Mouse (Mus musculus): ENCODE data around the gene Tom1l2. TPM values are rescaled to one million over a fixed set of nuclear protein-coding genes. Genes with fewer than 3 reads are reported as not detected.
A peak's percentile ranks its signal among the peaks of the same experiment; 100 is the strongest.

Tom1l2 gene
- polyA plus RNA-seq, 1 experiment from 2014 or later = 36.7 TPM

GRCm38 (mm10) chr11:60288980-60289379, 63.7 kb downstream of the Tom1l2 start:
- 29% methylated on average over 5 of the region's 5 CpGs for WGBS
- Histone ChIP-seq H3K27me3 (no peaks in the 10 kb centered on the region), H3K4me2 (replicated peaks) (no peak overlapping the region), H3K4me3 (replicated peaks) (no peak overlapping the region), H3K4me1 (peaks cover 48% of the 10 kb centered on the region), H3K27ac (replicated peaks) (no peak overlapping the region; the same call in 1 of the 2 replicates), H3K9me3 (replicated peaks) (no peaks in the 10 kb centered on the region), H3K9ac (no peak overlapping the region), H3K36me3 (no peaks in the 10 kb centered on the region)
- ATAC-seq (ENCODE audit: insufficient number of reproducible peaks, low FRiP score, low TSS enrichment, low read depth) = no peak

GRCm38 (mm10) chr11:60286311-60286710, 66.4 kb downstream of the Tom1l2 start:
- Histone ChIP-seq H3K9me3 (replicated peaks) (no peaks in the 10 kb centered on the region), H3K27ac (replicated peaks) (no peak overlapping the region), H3K4me2 (replicated peaks) (no peak overlapping the region), H3K27me3 (no peaks in the 10 kb centered on the region), H3K4me3 (replicated peaks) (no peak overlapping the region), H3K9ac (no peak overlapping the region), H3K36me3 (no peaks in the 10 kb centered on the region), H3K4me1 (peaks cover 31% of the 10 kb centered on the region)
- no peak for ATAC-seq (ENCODE audit: insufficient number of reproducible peaks, low FRiP score, low TSS enrichment, low read depth)
- 55% methylated on average over 4 of the region's 4 CpGs for WGBS

- 70% methylated on average over 11 of the region's 11 CpGs for WGBS
- Histone ChIP-seq H3K27ac (replicated peaks) (no peak overlapping the region), H3K9me3 (replicated peaks) (no peaks in the 10 kb centered on the region), H3K4me3 (replicated peaks) (no peak overlapping the region), H3K36me3 (peaks cover 7% of the 10 kb centered on the region; the same call in 1 of the 2 replicates), H3K27me3 (no peaks in the 10 kb centered on the region), H3K9ac (no peak overlapping the region), H3K4me2 (replicated peaks) (no peak overlapping the region), H3K4me1 (0 out of 2 replicates have a peak, but pooled peaks cover 8% of the 10 kb centered on the region)
- no peak for ATAC-seq (ENCODE audit: insufficient number of reproducible peaks, low FRiP score, low TSS enrichment, low read depth)
Observed at GRCm38 (mm10) chr11:60280429-60281414, 72.0 kb downstream of the Tom1l2 start.

GRCm38 (mm10) chr11:60279483-60279882, 73.2 kb downstream of the Tom1l2 start:
- Histone ChIP-seq H3K9ac (no peak overlapping the region), H3K27ac (replicated peaks) (no peak overlapping the region), H3K4me2 (replicated peaks) (no peak overlapping the region), H3K27me3 (no peaks in the 10 kb centered on the region), H3K4me3 (replicated peaks) (no peak overlapping the region), H3K9me3 (replicated peaks) (no peaks in the 10 kb centered on the region), H3K36me3 (peaks cover 7% of the 10 kb centered on the region; the same call in 1 of the 2 replicates), H3K4me1 (peaks cover 13% of the 10 kb centered on the region)
- no peak for ATAC-seq (ENCODE audit: insufficient number of reproducible peaks, low FRiP score, low TSS enrichment, low read depth)
- WGBS = 90% methylated on average over 5 of the region's 5 CpGs

- Histone ChIP-seq H3K9ac (no peak overlapping the region), H3K4me3 (replicated peaks) (no peak overlapping the region), H3K27ac (replicated peaks) (no peak overlapping the region), H3K36me3 (peaks cover 7% of the 10 kb centered on the region; the same call in 1 of the 2 replicates), H3K4me1 (peaks cover 25% of the 10 kb centered on the region), H3K9me3 (replicated peaks) (no peaks in the 10 kb centered on the region), H3K27me3 (no peaks in the 10 kb centered on the region), H3K4me2 (replicated peaks) (no peak overlapping the region)
- 49% methylated on average over 5 of the region's 5 CpGs for WGBS
- ATAC-seq (ENCODE audit: insufficient number of reproducible peaks, low FRiP score, low TSS enrichment, low read depth) = no peak
Observed at GRCm38 (mm10) chr11:60277771-60278170, 74.9 kb downstream of the Tom1l2 start.

GRCm38 (mm10) chr11:60277164-60277740, 75.5 kb downstream of the Tom1l2 start:
- H3K27ac ChIP-seq (replicated peaks) = no peak overlapping the region
- H3K4me3 ChIP-seq (replicated peaks) = no peak overlapping the region
- H3K27me3 ChIP-seq = no peaks in the 10 kb centered on the region
- H3K4me2 ChIP-seq (replicated peaks) = no peak overlapping the region
- H3K36me3 ChIP-seq = peaks cover 7% of the 10 kb centered on the region; the same call in 1 of the 2 replicates
- no peaks in the 10 kb centered on the region for H3K9me3 ChIP-seq (replicated peaks)
- H3K9ac ChIP-seq = no peak overlapping the region
- no peak for ATAC-seq (ENCODE audit: insufficient number of reproducible peaks, low FRiP score, low TSS enrichment, low read depth)
- 70% methylated on average over 8 of the region's 8 CpGs for WGBS
- peaks cover 26% of the 10 kb centered on the region for H3K4me1 ChIP-seq

- Histone ChIP-seq H3K4me2 (replicated peaks) (no peak overlapping the region), H3K27me3 (no peaks in the 10 kb centered on the region), H3K9ac (no peak overlapping the region), H3K9me3 (replicated peaks) (no peaks in the 10 kb centered on the region), H3K4me3 (replicated peaks) (no peak overlapping the region), H3K4me1 (peaks cover 26% of the 10 kb centered on the region), H3K36me3 (peaks cover 9% of the 10 kb centered on the region; the same call in 1 of the 2 replicates), H3K27ac (replicated peaks) (no peak overlapping the region)
- ATAC-seq (ENCODE audit: insufficient number of reproducible peaks, low FRiP score, low TSS enrichment, low read depth) = no peak
- WGBS = 79% methylated on average over 6 of the region's 6 CpGs
Observed at GRCm38 (mm10) chr11:60276408-60277093, 76.2 kb downstream of the Tom1l2 start.

- Histone ChIP-seq H3K27me3 (no peaks in the 10 kb centered on the region), H3K9ac (no peak overlapping the region), H3K27ac (replicated peaks) (peak overlapping the region; percentile 85), H3K9me3 (replicated peaks) (no peaks in the 10 kb centered on the region), H3K36me3 (peaks cover 17% of the 10 kb centered on the region), H3K4me3 (replicated peaks) (no peak overlapping the region), H3K4me1 (peaks cover 22% of the 10 kb centered on the region), H3K4me2 (replicated peaks) (no peak overlapping the region)
- ATAC-seq (ENCODE audit: insufficient number of reproducible peaks, low FRiP score, low TSS enrichment, low read depth) = peak; percentile 89
- 19% methylated on average over 5 of the region's 5 CpGs for WGBS
Observed at GRCm38 (mm10) chr11:60273273-60273805, 79.4 kb downstream of the Tom1l2 start.

GRCm38 (mm10) chr11:60268563-60268962, 84.1 kb downstream of the Tom1l2 start:
- H3K9me3 ChIP-seq (replicated peaks) = no peaks in the 10 kb centered on the region
- WGBS = 41% methylated on average over 3 of the region's 3 CpGs
- H3K36me3 ChIP-seq = peaks cover 14% of the 10 kb centered on the region; the same call in 1 of the 2 replicates
- H3K4me1 ChIP-seq = peaks cover 13% of the 10 kb centered on the region
- H3K27me3 ChIP-seq = no peaks in the 10 kb centered on the region
- no peak overlapping the region for H3K4me2 ChIP-seq (replicated peaks)
- no peak overlapping the region for H3K4me3 ChIP-seq (replicated peaks)
- no peak for ATAC-seq (ENCODE audit: insufficient number of reproducible peaks, low FRiP score, low TSS enrichment, low read depth)
- no peak overlapping the region for H3K9ac ChIP-seq
- 0 out of 2 replicates have a peak overlapping the region, but pooled peaks have one; percentile 7 for H3K27ac ChIP-seq (replicated peaks)

GRCm38 (mm10) chr11:60265271-60265985, 87.3 kb downstream of the Tom1l2 start:
- no peaks in the 10 kb centered on the region for H3K27me3 ChIP-seq
- peaks cover 16% of the 10 kb centered on the region for H3K36me3 ChIP-seq
- no peak for ATAC-seq (ENCODE audit: insufficient number of reproducible peaks, low FRiP score, low TSS enrichment, low read depth)
- H3K9me3 ChIP-seq (replicated peaks) = no peaks in the 10 kb centered on the region
- peaks cover 5% of the 10 kb centered on the region for H3K4me1 ChIP-seq
- H3K4me2 ChIP-seq (replicated peaks) = no peak overlapping the region
- 91% methylated on average over 4 of the region's 4 CpGs for WGBS
- H3K9ac ChIP-seq = no peak overlapping the region
- H3K4me3 ChIP-seq (replicated peaks) = no peak overlapping the region
- no peak overlapping the region for H3K27ac ChIP-seq (replicated peaks)
